Mouse (Mus musculus) liver, embryonic 11.5 days (tissue): ENCODE measurements around the gene Nktr. TPM values are rescaled to one million over a fixed set of nuclear protein-coding genes. Genes with fewer than 3 reads are reported as not detected.

Experiments used
- ATAC-seq: fragments of 200-750 bp; cut with Nextera tagmentation; replicated peaks from 2 replicates; pipeline ENCODE4 v1.8.0; 2017; ENCODE audit warnings: moderate number of reproducible peaks, mild to moderate bottlenecking, moderate TSS enrichment, moderate library complexity; ENCODE audit not compliant: low FRiP score
- DNase-seq: peaks from one replicate; pipeline ENCODE4 v3.0.0-alpha.2; 2017; ENCODE audit warnings: low spot score
- H3K27ac ChIP-seq: fragments of 300-500 bp; sonication (generic); 2 replicates; pipeline ENCODE4 v1.5.1; 2014; ENCODE audit warnings: mild to moderate bottlenecking, low read depth, low read length, control low read depth
- H3K27me3 ChIP-seq: fragments of 300-500 bp; sonication (generic); replicated peaks from 2 replicates; pipeline ENCODE4 v1.6.1; 2014; ENCODE audit warnings: low read length, mixed read lengths; ENCODE audit not compliant: control insufficient read depth, insufficient read depth
- H3K36me3 ChIP-seq: fragments of 300-500 bp; sonication (generic); 2 replicates; pipeline ENCODE4 v1.6.1; 2014; ENCODE audit warnings: mild to moderate bottlenecking, low read length, moderate library complexity, mixed read lengths; ENCODE audit not compliant: control insufficient read depth, insufficient read depth
- H3K4me1 ChIP-seq: fragments of 300-500 bp; sonication (generic); replicated peaks from 2 replicates; pipeline ENCODE4 v1.6.1; 2014; ENCODE audit warnings: low read length, mixed read lengths; ENCODE audit not compliant: control insufficient read depth, insufficient read depth
- H3K4me2 ChIP-seq: fragments of 300-500 bp; sonication (generic); 2 replicates; pipeline ENCODE4 v1.6.1; 2014; ENCODE audit warnings: mild to moderate bottlenecking, control low read depth, moderate library complexity
- H3K4me3 ChIP-seq: fragments of 300-500 bp; sonication (generic); 2 replicates; pipeline ENCODE4 v1.5.1; 2014; ENCODE audit warnings: low read depth, low read length, control low read depth
- H3K9ac ChIP-seq: fragments of 300-500 bp; sonication (generic); 2 replicates; pipeline ENCODE4 v1.6.1; 2014; ENCODE audit warnings: low read depth, low read length, control low read depth
- H3K9me3 ChIP-seq: fragments of 300-500 bp; sonication (generic); 2 replicates; pipeline ENCODE4 v1.6.1; 2016; ENCODE audit warnings: low read length, inconsistent platforms, mixed read lengths; ENCODE audit not compliant: control insufficient read depth
- WGBS: fragments of 180-500 bp; shearing (Covaris S2); extraction: QIAGEN DNeasy Blood & Tissue Kit; methylation state at CpG from one replicate; pipeline ENCODE4 v1.1.7; 2014; 5-methylcytosine and 5-hydroxymethylcytosine counted together
- polyA plus RNA-seq: library from polyadenylated mRNA; unstranded; fragments of >200 nt; fragmentation: Nextera tagmentation; extraction: Ambion mirVana; gene quantifications from 2 replicates; pipeline ENCODE4 v1.2.1, GENCODE M21; 2014

Nktr gene
- polyA plus RNA-seq, 1 experiment from 2014 or later, result 48.2 TPM

GRCm38 (mm10) chr9:121679549-121679948, 39.4 kb upstream of the Nktr start:
- peak; percentile 60 for ATAC-seq
- no peak for DNase-seq
- 19% methylated on average over 6 of the region's 6 CpGs for WGBS
- Histone ChIP-seq H3K4me1 (peaks cover 8% of the 10 kb centered on the region; the same call in 1 of the 2 replicates), H3K4me3 (no peak overlapping the region), H3K4me2 (no peak overlapping the region), H3K9ac (no peak overlapping the region), H3K36me3 (no peaks in the 10 kb centered on the region), H3K27ac (no peak overlapping the region), H3K9me3 (no peaks in the 10 kb centered on the region), H3K27me3 (peaks cover 3% of the 10 kb centered on the region; the same call in 1 of the 2 replicates)

GRCm38 (mm10) chr9:121681191-121681590, 37.8 kb upstream of the Nktr start:
- Histone ChIP-seq H3K9me3 (no peaks in the 10 kb centered on the region), H3K4me3 (no peak overlapping the region), H3K27ac (no peak overlapping the region), H3K4me2 (no peak overlapping the region), H3K9ac (no peak overlapping the region), H3K27me3 (peaks cover 3% of the 10 kb centered on the region; the same call in 1 of the 2 replicates), H3K4me1 (peaks cover 8% of the 10 kb centered on the region; the same call in 1 of the 2 replicates), H3K36me3 (peaks cover 2% of the 10 kb centered on the region; the same call in 1 of the 2 replicates)
- ATAC-seq, result no peak
- no peak for DNase-seq
- WGBS, result 66% methylated on average over 8 of the region's 8 CpGs

- H3K4me1 ChIP-seq, result peaks cover 4% of the 10 kb centered on the region; the same call in 1 of the 2 replicates
- H3K36me3 ChIP-seq, result peaks cover 2% of the 10 kb centered on the region; the same call in 1 of the 2 replicates
- no peak overlapping the region for H3K4me2 ChIP-seq
- no peak for ATAC-seq
- no peaks in the 10 kb centered on the region for H3K9me3 ChIP-seq
- H3K4me3 ChIP-seq, result no peak overlapping the region
- no peak overlapping the region for H3K9ac ChIP-seq
- no peak overlapping the region for H3K27ac ChIP-seq
- 69% methylated on average over 18 of the region's 18 CpGs for WGBS
- no peak for DNase-seq
- peaks cover 3% of the 10 kb centered on the region; the same call in 1 of the 2 replicates for H3K27me3 ChIP-seq
These were observed 36.8 kb upstream of the Nktr start for GRCm38 (mm10) chr9:121682037-121682680.

GRCm38 (mm10) chr9:121684702-121685101, 34.3 kb upstream of the Nktr start:
- peaks cover 5% of the 10 kb centered on the region; the same call in 1 of the 2 replicates for H3K36me3 ChIP-seq
- H3K27me3 ChIP-seq, result no peaks in the 10 kb centered on the region; the same call in 1 of the 2 replicates
- no peaks in the 10 kb centered on the region for H3K9me3 ChIP-seq
- no peak overlapping the region for H3K4me3 ChIP-seq
- no peak overlapping the region for H3K9ac ChIP-seq
- no peak for DNase-seq
- H3K4me2 ChIP-seq, result no peak overlapping the region
- no peak overlapping the region for H3K27ac ChIP-seq
- H3K4me1 ChIP-seq, result no peaks in the 10 kb centered on the region
- WGBS, result 72% methylated on average over 7 of the region's 7 CpGs
- ATAC-seq, result no peak

GRCm38 (mm10) chr9:121690200-121690651, 28.7 kb upstream of the Nktr start:
- Histone ChIP-seq H3K4me3 (no peak overlapping the region), H3K4me2 (no peak overlapping the region), H3K36me3 (peaks cover 5% of the 10 kb centered on the region; the same call in 1 of the 2 replicates), H3K9ac (no peak overlapping the region), H3K27me3 (no peaks in the 10 kb centered on the region), H3K4me1 (no peaks in the 10 kb centered on the region), H3K9me3 (no peaks in the 10 kb centered on the region), H3K27ac (no peak overlapping the region)
- ATAC-seq (no peak), DNase-seq (no peak)
- 89% methylated on average over 15 of the region's 15 CpGs for WGBS

GRCm38 (mm10) chr9:121690734-121691133, 28.2 kb upstream of the Nktr start:
- peaks cover 3% of the 10 kb centered on the region; the same call in 1 of the 2 replicates for H3K36me3 ChIP-seq
- no peak for DNase-seq
- WGBS, result 87% methylated on average over 7 of the region's 7 CpGs

GRCm38 (mm10) chr9:121694736-121695135, 24.2 kb upstream of the Nktr start:
- Histone ChIP-seq H3K36me3 (no peaks in the 10 kb centered on the region), H3K9me3 (no peaks in the 10 kb centered on the region), H3K4me1 (no peaks in the 10 kb centered on the region), H3K27me3 (no peaks in the 10 kb centered on the region), H3K4me3 (no peak overlapping the region), H3K9ac (no peak overlapping the region), H3K4me2 (no peak overlapping the region), H3K27ac (no peak overlapping the region)
- DNase-seq (no peak), ATAC-seq (no peak)
- 73% methylated on average over 12 of the region's 12 CpGs for WGBS

More at GRCm38 (mm10) chr9:121690734-121691133, 28.2 kb upstream of the Nktr start:
- no peak overlapping the region for H3K9ac ChIP-seq
- no peak overlapping the region for H3K27ac ChIP-seq
- H3K4me3 ChIP-seq, result no peak overlapping the region
- ATAC-seq, result no peak
- no peaks in the 10 kb centered on the region for H3K9me3 ChIP-seq
- no peaks in the 10 kb centered on the region for H3K27me3 ChIP-seq
- no peak overlapping the region for H3K4me2 ChIP-seq
- no peaks in the 10 kb centered on the region for H3K4me1 ChIP-seq

GRCm38 (mm10) chr9:121696626-121697025, 22.3 kb upstream of the Nktr start:
- no peak overlapping the region for H3K4me3 ChIP-seq

More at GRCm38 (mm10) chr9:121696626-121697025, 22.3 kb upstream of the Nktr start:
- H3K4me2 ChIP-seq, result no peak overlapping the region
- no peak overlapping the region for H3K27ac ChIP-seq
- H3K9me3 ChIP-seq, result no peaks in the 10 kb centered on the region
- ATAC-seq, result no peak
- no peak for DNase-seq
- H3K9ac ChIP-seq, result no peak overlapping the region
- H3K36me3 ChIP-seq, result no peaks in the 10 kb centered on the region
- no peaks in the 10 kb centered on the region for H3K27me3 ChIP-seq
- 91% methylated on average over 9 of the region's 9 CpGs for WGBS
- no peaks in the 10 kb centered on the region for H3K4me1 ChIP-seq
